Mouse (Mus musculus): Measurements from ENCODE around the gene Runx2. TPM values are rescaled to one million over a fixed set of nuclear protein-coding genes. Genes with fewer than 3 reads are reported as not detected.

Gene Runx2
- polyA plus RNA-seq, 1 experiment from 2014 or later: 14.0 TPM

DNA sequence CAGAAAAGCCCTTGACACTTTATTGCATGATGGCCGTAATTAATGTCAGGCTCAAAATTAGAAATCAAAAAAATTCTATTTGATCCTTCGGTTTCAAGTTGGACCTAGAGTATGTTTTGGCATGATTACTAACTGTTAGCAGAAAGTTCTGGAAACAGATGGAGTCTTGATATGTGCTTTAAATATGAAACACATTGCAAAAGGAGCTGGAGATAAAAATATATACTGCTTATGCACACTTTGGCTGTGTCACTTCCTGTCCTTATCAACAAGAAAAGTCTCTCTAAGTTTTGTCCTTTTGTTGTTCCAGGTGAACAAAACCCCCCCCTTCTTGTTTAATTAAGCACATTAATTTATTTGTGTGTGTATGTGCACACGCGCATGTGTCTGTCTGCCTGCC lies 183.0 kb downstream of the Runx2 start:
- TF ChIP-seq CTCF (IDR thresholded peaks at IDR 0.05): no peak
- POLR2A ChIA-PET: interaction anchor here (0.5 kb wide), 1 partner anchor 89 kb away, joined by 3 read pairs; no protein-coding TSS in a partner anchor
- H3K27me3 ChIP-seq: no peaks in the 10 kb centered on the region
- no peak for DNase-seq (ENCODE audit: low read depth, low spot score)
- no peak for ATAC-seq
- in situ Hi-C loops (cut with MboI; ENCODE audit: low pct_unique_long_range_greater_than_20kb): no loop called here
- CTCF ChIA-PET: interaction anchor here (1.6 kb wide), 1 partner anchor 9 kb away, joined by 3 read pairs; no protein-coding TSS in a partner anchor

DNA sequence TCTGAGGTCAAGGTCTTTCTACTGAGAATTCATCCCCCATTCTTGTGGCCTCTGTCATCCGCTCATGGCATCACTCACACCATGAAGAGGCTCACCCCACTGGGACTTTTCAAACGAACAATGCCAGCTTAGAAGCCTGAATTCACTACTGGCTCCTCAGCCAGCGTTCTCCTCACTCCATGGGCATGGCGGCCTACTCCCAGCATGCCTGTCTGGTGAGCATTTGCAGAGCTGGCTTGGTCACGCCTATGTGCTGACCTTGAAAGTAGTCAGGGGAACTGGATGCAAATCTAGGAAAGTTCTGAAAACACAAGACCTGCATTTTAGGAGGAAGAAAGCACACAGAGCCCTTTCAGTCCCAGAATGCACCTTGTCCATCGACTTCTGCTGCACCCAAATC lies 187.3 kb downstream of the Runx2 start:
- no peaks in the 10 kb centered on the region for H3K27me3 ChIP-seq
- no peak for TF ChIP-seq CTCF (IDR thresholded peaks at IDR 0.05)
- in situ Hi-C loops (cut with MboI; ENCODE audit: low pct_unique_long_range_greater_than_20kb): no loop called here
- CTCF ChIA-PET: no interaction called here
- POLR2A ChIA-PET: no interaction called here
- ATAC-seq (no peak), DNase-seq (ENCODE audit: low read depth, low spot score) (no peak)

DNA sequence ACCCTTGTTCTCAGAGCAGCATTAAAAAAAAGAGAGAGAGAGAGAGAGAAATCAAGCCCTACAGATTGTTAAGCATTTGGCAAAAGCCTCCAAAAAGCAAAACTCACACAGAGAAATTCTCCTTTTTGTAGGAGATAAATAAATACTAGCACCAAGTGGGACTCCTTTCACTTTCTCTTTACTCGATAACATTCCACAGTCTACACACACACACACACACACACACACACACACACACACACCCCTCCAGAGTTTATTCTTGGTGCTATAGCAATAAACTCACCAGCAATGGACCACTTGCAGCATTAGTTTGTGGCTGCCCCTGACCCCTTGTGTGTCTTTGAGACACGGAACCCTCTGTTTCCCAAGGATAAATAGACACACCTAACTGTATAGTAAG lies 190.9 kb downstream of the Runx2 start:
- ChIA-PET POLR2A (interaction anchor here (0.6 to 0.7 kb wide), 2 partner anchors 9 to 34 kb away, joined by 3 to 4 read pairs; no protein-coding TSS in a partner anchor), CTCF (no interaction called here)
- ATAC-seq (no peak), DNase-seq (ENCODE audit: low read depth, low spot score) (no peak)
- in situ Hi-C loops (cut with MboI; ENCODE audit: low pct_unique_long_range_greater_than_20kb): no loop called here
- no peaks in the 10 kb centered on the region for H3K27me3 ChIP-seq
- TF ChIP-seq CTCF (IDR thresholded peaks at IDR 0.05): no peak

DNA sequence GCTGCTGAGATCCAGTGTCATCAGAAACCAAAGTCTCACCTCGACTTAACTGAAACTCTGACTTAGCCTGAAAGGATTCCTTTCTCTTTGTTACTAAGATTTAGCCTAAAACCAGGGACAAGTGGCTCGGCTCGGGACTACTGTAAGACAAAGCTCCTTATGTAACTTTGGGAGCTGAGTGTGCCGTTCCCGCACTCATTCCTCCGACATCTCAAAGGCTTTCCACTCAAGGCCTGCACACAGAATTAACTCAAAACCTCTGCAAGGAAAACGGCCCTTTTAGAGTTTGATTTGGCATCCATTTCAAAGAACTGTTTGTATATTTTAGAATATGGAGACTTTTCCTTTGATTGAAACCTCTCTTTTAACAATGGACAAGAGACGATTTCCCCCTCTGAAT lies 191.3 kb downstream of the Runx2 start:
- DNase-seq (ENCODE audit: low read depth, low spot score): no peak
- no peaks in the 10 kb centered on the region for H3K27me3 ChIP-seq
- ChIA-PET CTCF (interaction anchor here (1.2 kb wide), 1 partner anchor 17 kb away, joined by 3 read pairs; no protein-coding TSS in a partner anchor), POLR2A (interaction anchor here (0.6 kb wide), 2 partner anchors 9 to 413 kb away, joined by 4 to 6 read pairs; no protein-coding TSS in a partner anchor)
- TF ChIP-seq CTCF (IDR thresholded peaks at IDR 0.05): no peak
- ATAC-seq: no peak
- in situ Hi-C loops (cut with MboI; ENCODE audit: low pct_unique_long_range_greater_than_20kb): no loop called here

DNA sequence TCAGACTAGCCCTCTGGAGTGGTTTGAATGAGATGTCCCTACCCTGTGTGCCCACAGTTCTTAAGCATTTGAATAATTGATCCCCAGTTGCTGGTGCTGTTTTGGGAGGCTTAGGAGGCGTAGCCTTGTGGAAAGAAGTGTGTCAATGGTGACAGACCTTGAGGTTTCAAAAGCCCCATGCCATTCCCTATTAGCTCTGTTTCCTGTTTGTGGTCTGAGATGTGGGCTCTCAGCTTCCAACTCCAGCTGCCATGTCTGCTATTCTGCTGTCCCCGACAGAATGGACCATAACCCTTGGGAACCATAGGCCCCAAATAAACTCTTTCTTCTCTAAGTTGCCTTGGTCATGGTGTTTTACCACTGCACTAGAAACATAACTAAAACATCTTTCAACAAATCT lies 194.1 kb downstream of the Runx2 start:
- TF ChIP-seq CTCF (IDR thresholded peaks at IDR 0.05): no peak

DNA sequence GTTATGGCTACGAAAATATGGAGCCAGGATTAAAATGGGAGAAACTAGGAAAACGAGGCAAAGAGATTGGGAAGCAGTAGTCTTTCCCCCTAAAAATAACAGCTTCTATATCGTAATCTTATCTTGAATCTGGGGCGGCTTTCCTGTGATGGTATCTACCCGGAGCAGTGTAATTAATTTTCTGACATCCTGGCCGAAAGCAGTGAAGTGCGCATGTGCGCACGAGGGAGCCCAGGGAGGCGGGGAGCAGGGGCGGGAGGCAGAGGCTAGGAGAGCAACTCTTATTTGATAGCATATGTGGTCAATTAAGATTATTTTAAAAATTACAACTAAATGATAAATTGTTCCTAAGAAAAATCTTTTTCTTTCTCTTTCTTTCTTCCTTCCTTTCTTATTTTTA lies 195.9 kb downstream of the Runx2 start:
- no peak for TF ChIP-seq CTCF (IDR thresholded peaks at IDR 0.05)

More for the DNA sequence above, 194.1 kb downstream of the Runx2 start:
- ATAC-seq: no peak
- POLR2A ChIA-PET: no interaction called here
- in situ Hi-C loops (cut with MboI; ENCODE audit: low pct_unique_long_range_greater_than_20kb): no loop called here
- DNase-seq (ENCODE audit: low read depth, low spot score): no peak
- no peaks in the 10 kb centered on the region for H3K27me3 ChIP-seq
- CTCF ChIA-PET: no interaction called here

DNA sequence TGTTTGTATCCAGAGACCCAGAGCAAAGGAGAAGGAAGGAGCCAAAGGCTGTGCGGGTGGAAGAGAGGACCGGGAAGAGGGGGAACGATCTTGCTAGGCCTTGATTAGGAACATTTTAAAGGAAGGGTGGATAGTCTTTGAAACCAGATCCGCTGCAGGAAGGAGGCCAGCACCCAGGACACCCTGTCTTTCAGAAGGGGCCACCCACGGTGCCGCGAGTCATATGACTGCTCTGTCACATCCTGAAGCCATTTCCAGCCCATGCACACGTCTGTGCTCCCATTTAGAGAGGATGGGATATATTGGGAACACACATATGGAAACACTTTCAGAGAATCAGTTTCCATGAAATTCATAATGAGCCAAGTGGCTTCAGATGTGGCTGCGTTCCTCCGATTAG lies 196.4 kb downstream of the Runx2 start:
- DNase-seq (ENCODE audit: low read depth, low spot score): no peak
- ChIA-PET CTCF (no interaction called here), POLR2A (no interaction called here)
- no peak for ATAC-seq
- H3K27me3 ChIP-seq: no peaks in the 10 kb centered on the region
- no peak for TF ChIP-seq CTCF (IDR thresholded peaks at IDR 0.05)
- in situ Hi-C loops (cut with MboI; ENCODE audit: low pct_unique_long_range_greater_than_20kb): no loop called here

More for the DNA sequence above, 195.9 kb downstream of the Runx2 start:
- POLR2A ChIA-PET: no interaction called here
- in situ Hi-C loops (cut with MboI; ENCODE audit: low pct_unique_long_range_greater_than_20kb): no loop called here
- CTCF ChIA-PET: interaction anchor here (0.9 to 1.2 kb wide), 2 partner anchors 16 to 17 kb away, joined by 3 read pairs; no protein-coding TSS in a partner anchor
- no peak for DNase-seq (ENCODE audit: low read depth, low spot score)
- no peak for ATAC-seq
- H3K27me3 ChIP-seq: no peaks in the 10 kb centered on the region

DNA sequence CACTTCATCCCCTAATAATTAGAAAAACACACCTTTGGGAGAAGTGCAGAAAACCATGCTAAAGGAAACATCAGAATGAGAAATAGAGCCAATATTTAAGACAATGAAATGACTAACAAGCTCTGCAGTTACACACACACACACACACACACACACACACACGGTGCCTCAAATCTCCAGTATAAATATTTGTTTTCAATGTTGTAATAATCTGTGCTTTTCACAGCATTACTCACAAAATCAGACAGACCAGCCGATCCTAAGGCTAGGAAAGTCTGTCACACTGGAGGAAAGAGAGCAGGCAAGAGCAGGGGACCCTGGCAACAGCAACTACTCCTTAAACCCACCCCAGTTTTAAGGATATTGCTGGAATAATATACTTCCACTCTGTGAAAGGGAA lies 196.9 kb downstream of the Runx2 start:
- CTCF ChIA-PET: no interaction called here
- H3K27me3 ChIP-seq: no peaks in the 10 kb centered on the region
- TF ChIP-seq CTCF (IDR thresholded peaks at IDR 0.05): no peak
- POLR2A ChIA-PET: no interaction called here
- DNase-seq (ENCODE audit: low read depth, low spot score) (no peak), ATAC-seq (no peak)
- in situ Hi-C loops (cut with MboI; ENCODE audit: low pct_unique_long_range_greater_than_20kb): no loop called here

DNA sequence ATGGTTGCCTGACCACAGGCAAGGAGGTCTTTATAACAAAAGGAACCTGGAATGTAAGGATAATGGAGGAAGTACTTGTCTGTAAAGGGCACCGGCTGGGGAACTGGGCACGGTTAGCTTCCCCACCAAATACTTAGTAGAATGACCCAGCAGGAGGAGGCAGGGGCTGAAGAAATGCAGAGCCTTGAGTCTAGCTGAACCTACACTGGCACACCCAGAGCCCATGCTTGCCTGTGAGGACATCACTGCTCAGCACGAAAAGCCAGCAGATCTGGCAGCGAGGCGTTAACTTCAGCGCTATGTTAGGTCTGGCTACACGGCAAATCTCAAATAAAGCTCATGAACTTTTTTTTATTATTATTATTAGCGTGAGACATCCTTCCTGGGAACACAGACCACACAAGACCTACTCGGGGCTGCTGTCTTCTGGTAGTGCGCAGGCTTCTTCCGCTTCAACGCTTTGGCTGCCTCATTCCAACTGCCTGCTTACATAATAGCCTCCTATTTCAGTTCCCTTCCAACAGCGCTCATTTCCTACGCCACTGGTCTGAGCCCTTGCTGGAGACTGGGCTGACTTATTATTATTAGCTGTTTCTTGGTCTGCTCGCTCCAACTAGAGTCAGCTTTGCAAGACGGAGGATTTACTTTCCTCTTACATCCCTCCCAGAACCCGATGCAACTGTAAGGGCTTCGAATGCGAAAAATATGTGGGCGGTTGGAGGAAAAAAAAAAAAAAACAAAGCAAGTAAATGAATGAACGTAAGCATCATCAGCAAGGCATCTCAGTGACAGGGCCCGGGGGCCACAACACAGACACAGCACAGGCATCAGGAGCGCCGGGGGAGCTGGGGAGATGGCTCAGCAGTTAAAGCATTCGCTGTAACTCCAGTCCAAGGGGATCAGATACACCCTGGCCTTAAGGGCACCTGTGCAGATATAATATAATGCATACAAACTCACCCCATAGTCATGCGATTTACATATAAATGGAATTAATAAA lies 200.6 kb downstream of the Runx2 start:
- no peak for ATAC-seq
- ChIA-PET POLR2A (interaction anchor here (0.7 kb wide), 1 partner anchor 9 kb away, joined by 4 read pairs; no protein-coding TSS in a partner anchor), CTCF (interaction anchor here (0.8 kb wide), 1 partner anchor 29 kb away, joined by 3 read pairs; no protein-coding TSS in a partner anchor)
- in situ Hi-C loops (cut with MboI; ENCODE audit: low pct_unique_long_range_greater_than_20kb): no loop called here
- no peaks in the 10 kb centered on the region for H3K27me3 ChIP-seq
- no peak for DNase-seq (ENCODE audit: low read depth, low spot score)
- no peak for TF ChIP-seq CTCF (IDR thresholded peaks at IDR 0.05)

DNA sequence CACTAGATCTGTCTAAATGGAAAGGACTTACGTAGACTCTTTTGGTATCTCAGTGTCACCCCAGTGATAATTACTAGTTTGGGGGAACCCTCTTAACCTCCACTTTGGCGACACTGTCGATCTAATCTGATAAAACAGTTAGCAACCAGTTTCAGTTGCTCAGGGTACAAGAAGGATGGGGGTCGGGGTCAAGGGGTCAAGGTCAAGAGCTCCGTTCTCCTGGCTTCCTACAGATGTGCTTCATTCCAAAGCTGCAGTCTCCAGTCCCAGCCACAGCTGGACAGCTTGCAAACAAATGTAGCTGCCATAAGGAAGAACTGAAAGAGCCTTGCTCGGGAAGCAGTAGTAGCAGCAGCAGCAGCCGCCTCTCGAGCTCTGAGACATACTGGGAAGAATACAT lies 202.0 kb downstream of the Runx2 start:
- in situ Hi-C loops (cut with MboI; ENCODE audit: low pct_unique_long_range_greater_than_20kb): no loop called here
- H3K27me3 ChIP-seq: no peaks in the 10 kb centered on the region
- ChIA-PET POLR2A (interaction anchor here (1.1 kb wide), 1 partner anchor 10 kb away, joined by 3 read pairs; no protein-coding TSS in a partner anchor), CTCF (no interaction called here)
- ATAC-seq: no peak
- no peak for TF ChIP-seq CTCF (IDR thresholded peaks at IDR 0.05)
- DNase-seq (ENCODE audit: low read depth, low spot score): no peak

DNA sequence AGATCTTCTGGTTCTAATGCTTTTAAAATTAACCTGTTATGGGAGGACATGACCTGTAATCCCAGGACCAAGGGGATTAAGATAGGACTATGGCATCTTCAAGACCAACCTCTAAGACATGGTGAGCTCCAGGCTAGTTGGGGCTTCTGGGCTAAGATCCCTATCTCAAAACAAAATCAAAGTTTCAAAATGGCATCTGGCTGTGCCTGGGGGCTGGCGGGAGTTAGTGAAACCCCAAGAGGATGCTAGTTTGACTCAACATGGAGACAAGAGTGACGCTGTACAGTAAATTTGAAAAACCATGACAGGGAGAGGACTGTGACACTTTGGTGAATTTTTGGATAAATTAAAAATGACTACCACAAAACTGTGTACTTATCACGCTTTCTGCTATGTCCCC lies 202.6 kb downstream of the Runx2 start:
- no peak for ATAC-seq
- no peak for DNase-seq (ENCODE audit: low read depth, low spot score)
- TF ChIP-seq CTCF (IDR thresholded peaks at IDR 0.05): no peak
- H3K27me3 ChIP-seq: no peaks in the 10 kb centered on the region
- POLR2A ChIA-PET: interaction anchor here (1.1 kb wide), 1 partner anchor 10 kb away, joined by 3 read pairs; no protein-coding TSS in a partner anchor
- CTCF ChIA-PET: interaction anchor here (1.5 kb wide), 1 partner anchor 10 kb away, joined by 4 read pairs; no protein-coding TSS in a partner anchor
- in situ Hi-C loops (cut with MboI; ENCODE audit: low pct_unique_long_range_greater_than_20kb): no loop called here

Data from Patski (cell line).